Mouse (Mus musculus): ENCODE results near the gene Kctd13.

Gene Kctd13

DNA sequence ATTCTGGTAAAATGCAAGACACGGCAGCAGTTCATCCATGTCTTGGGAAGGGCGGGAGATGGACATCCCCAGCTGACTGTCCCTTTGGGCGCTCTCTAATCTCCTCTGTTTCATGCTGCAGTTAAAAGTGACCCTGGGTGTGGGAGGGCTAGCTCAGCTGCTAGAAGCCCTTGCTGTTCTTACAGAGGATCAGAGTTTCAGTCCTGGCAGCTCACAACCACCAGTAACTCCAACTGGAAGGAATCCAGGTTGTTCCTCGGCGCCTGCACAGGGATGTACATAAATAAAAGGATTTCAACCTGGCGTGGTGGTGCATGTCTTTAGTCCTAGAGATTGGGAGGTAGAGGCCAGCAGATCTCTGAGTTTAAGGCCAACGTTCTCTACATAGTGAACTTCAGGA, 54.4 kb downstream of the Kctd13 start:
- no peak for DNase-seq

DNA sequence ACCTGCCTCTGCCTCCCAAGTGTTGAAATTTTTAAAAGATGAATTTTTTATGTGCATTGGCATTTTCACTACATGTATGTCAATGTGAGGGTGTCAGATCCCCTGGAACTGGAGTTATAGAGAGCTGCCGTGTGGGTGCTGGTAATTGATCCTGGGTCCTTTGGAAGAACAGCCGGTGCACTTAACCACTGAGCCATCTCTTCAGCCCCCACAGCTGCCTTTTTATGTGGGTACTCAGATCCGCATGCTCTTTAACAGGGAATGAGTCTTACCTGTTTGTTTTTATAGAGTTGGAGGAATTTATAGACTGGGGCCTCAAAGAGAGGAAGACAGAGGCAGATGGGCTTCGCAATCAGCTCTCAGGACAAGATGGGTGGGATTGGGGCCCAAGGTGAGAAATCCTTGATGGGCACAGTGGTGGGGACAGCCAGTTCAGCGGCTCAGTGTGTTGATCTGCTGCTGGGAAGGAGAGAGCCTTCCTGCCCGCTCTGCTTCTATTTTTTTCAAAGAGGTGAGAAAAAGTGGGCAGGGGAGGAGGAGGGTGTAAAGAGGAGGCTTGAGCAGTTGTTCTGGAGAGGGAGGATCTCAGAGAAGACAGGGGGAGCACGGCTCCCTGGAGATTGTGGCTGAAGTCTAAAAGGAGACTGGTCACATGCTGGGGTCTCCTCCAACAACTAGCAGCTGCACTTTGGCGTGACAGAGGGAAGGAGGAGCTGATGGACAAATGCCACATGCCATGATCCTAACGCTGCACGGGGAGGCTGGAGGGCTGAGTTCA, 56.2 kb downstream of the Kctd13 start:
- no peak for DNase-seq

DNA sequence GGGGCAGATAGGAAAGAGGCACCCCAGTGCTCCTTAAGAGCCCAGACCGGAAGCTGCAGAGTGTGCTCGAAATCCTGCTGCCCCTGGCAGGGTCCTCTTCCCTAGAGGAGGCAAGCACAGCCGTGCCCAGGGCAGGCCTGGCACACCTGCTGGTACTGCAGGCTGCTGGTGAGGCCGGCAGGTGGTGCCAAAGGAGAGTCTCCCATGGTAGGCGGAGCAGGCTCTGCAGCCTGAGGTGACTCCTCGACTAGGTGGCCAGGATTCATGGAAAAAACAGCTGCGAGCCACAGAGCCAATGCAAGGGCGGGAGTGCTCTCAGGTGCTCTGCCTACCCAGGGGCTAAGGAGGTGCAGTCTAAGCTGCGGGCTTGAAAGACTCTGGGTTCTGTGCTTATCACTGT, 57.6 kb downstream of the Kctd13 start:
- peak; percentile 77 to 85 for DNase-seq

DNA sequence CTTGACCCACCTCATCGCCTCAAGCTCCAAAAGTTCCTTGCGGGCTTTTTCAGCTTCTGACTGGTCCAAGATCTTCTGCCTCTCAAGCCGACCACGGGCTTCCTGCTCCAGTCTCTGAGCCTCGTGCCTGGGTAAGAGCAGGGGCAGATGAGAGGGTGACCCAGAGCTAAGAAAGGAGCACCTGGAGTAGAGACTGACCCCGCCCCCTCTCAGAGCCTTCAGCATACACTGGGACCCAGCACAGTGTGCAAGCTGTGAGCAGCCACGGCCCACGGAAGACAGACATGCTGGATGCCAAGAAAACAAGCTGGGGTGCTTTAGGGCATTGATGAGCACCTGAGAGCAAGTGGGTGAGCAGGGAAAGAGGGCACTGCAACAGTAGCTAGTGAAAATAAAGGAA, 60.1 kb downstream of the Kctd13 start:
- no peak for DNase-seq
